Mouse (Mus musculus) ES-E14 (cell line): ENCODE data around the gene Phlda2. TPM values are rescaled to one million over a fixed set of nuclear protein-coding genes. Genes with fewer than 3 reads are reported as not detected.

Experiments
- DNase-seq: peaks from one replicate; pipeline ENCODE4 v3.0.0-alpha.2; 2013; ENCODE audit warnings: low read depth, low spot score
- H3K27ac ChIP-seq: 2 replicates; pipeline ENCODE4 v1.5.1; 2012; ENCODE audit warnings: low read depth, mild to moderate bottlenecking, low read length, moderate library complexity, mixed read lengths; ENCODE audit not compliant: poor library complexity, insufficient read depth, severe bottlenecking
- H3K36me3 ChIP-seq: 2 replicates; pipeline ENCODE4 v1.6.1; 2012; ENCODE audit warnings: mild to moderate bottlenecking, low read length, moderate library complexity, mixed read lengths; ENCODE audit not compliant: control insufficient read depth, poor library complexity, insufficient read depth, severe bottlenecking
- H3K4me1 ChIP-seq, 2 experiments: fragments of 150-350 bp in 1 of 2; sonication (generic) in 1 of 2; 2 replicates each; pipeline ENCODE4 v1.6.1; 2012; ENCODE audit warnings: low read length in 2 of 2, mild to moderate bottlenecking in 1 of 2, mixed read lengths in 1 of 2; ENCODE audit not compliant: control insufficient read depth in 2 of 2, insufficient read depth in 2 of 2, poor library complexity in 1 of 2
- H3K4me3 ChIP-seq, 2 experiments: fragments of 150-350 bp in 1 of 2; sonication (generic) in 1 of 2; 2 replicates each; pipeline ENCODE4 v1.5.1; 2012; ENCODE audit warnings: low read length in 2 of 2, low read depth in 1 of 2, mild to moderate bottlenecking in 1 of 2, mixed read lengths in 1 of 2; ENCODE audit not compliant: insufficient read depth in 1 of 2, poor library complexity in 1 of 2, severe bottlenecking in 1 of 2
- H3K9ac ChIP-seq: 2 replicates; pipeline ENCODE4 v1.6.1; 2012; ENCODE audit warnings: low read depth, mild to moderate bottlenecking, low read length, mixed read lengths; ENCODE audit not compliant: poor library complexity, insufficient read depth, severe bottlenecking
- H3K9me3 ChIP-seq: fragments of 150-350 bp; sonication (generic); 2 replicates; pipeline ENCODE4 v1.6.1; 2012; ENCODE audit warnings: low read depth, mild to moderate bottlenecking, low read length; ENCODE audit not compliant: control insufficient read depth, insufficient read depth
- CHD2 ChIP-seq: IDR thresholded peaks from 2 replicates; pipeline ENCODE4 v1.6.1; 2014; ENCODE audit warnings: mild to moderate bottlenecking, low read depth, low read length, inconsistent platforms
- HCFC1 ChIP-seq: IDR thresholded peaks from 2 replicates; pipeline ENCODE4 v1.6.1; 2012; ENCODE audit warnings: low read length, inconsistent platforms, borderline replicate concordance; ENCODE audit not compliant: insufficient read depth
- MAFK ChIP-seq: IDR thresholded peaks from 2 replicates; pipeline ENCODE4 v1.6.1; 2014; ENCODE audit warnings: mild to moderate bottlenecking, low read depth, low read length, inconsistent platforms; ENCODE audit not compliant: insufficient read depth
- ZC3H11A ChIP-seq: IDR thresholded peaks from 2 replicates; pipeline ENCODE4 v1.6.1; 2012; ENCODE audit warnings: low read depth, mild to moderate bottlenecking, inconsistent platforms, low read length, borderline replicate concordance
- ZNF384 ChIP-seq: IDR thresholded peaks from 2 replicates; pipeline ENCODE4 v1.6.1; 2012; ENCODE audit warnings: low read depth, low read length, inconsistent platforms
- in situ Hi-C, 2 experiments: fragments of 600-800 bp; cut with MboI; formaldehyde crosslinking; loops; one replicate each; pipeline ENCODE4 v1.15.1; 2025; ENCODE audit warnings: low sequenced_read_pairs in 2 of 2, inconsistent platforms in 1 of 2; ENCODE audit not compliant: unreplicated experiment in 2 of 2
- total RNA-seq: library from RNA; depleted of rRNA; stranded (reverse); fragments of 300-350 nt; gene quantifications from 2 replicates; pipeline ENCODE4 v1.2.3, GENCODE M21; 2012

Gene Phlda2
- total RNA-seq, 1 experiment = 113 TPM

- H3K36me3 ChIP-seq = no peaks in the 10 kb centered on the region
- in situ Hi-C loops = no loop called here
- H3K9ac ChIP-seq = no peak overlapping the region
- peaks cover 2 to 17% of the 10 kb centered on the region in 2 experiments; a peak in 2 of 4 replicates for H3K4me1 ChIP-seq
- DNase-seq = no peak
- H3K4me3 ChIP-seq = peak overlapping the region in 1 of 2 experiments; percentile 9; a peak in 1 of 4 replicates
- H3K9me3 ChIP-seq = no peaks in the 10 kb centered on the region
- no peak for TF ChIP-seq ZNF384
- no peak for TF ChIP-seq CHD2
- no peak for TF ChIP-seq HCFC1
- TF ChIP-seq ZC3H11A = no peak
- TF ChIP-seq MAFK = no peak
- H3K27ac ChIP-seq = no peak overlapping the region
Observed at GRCm38 (mm10) chr7:143506271-143506670, 3.3 kb upstream of the Phlda2 start.

- DNase-seq = peak; percentile 90
- TF ChIP-seq ZNF384 (0 out of 2 replicates have a peak, but pooled peaks have one; percentile 15), CHD2 (no peak), ZC3H11A (peak; percentile 62; the same call in 1 of the 2 replicates)
- in situ Hi-C loops = no loop called here
- Histone ChIP-seq H3K9ac (no peak overlapping the region), H3K27ac (no peak overlapping the region), H3K4me1 (peaks cover 2 to 19% of the 10 kb centered on the region in 2 experiments; a peak in 2 of 4 replicates), H3K36me3 (no peaks in the 10 kb centered on the region), H3K9me3 (no peaks in the 10 kb centered on the region), H3K4me3 (no peak overlapping the region)
Observed at GRCm38 (mm10) chr7:143505823-143506222, 2.9 kb upstream of the Phlda2 start.

GRCm38 (mm10) chr7:143505411-143505810, 2.5 kb upstream of the Phlda2 start:
- TF ChIP-seq HCFC1 (no peak), CHD2 (no peak), MAFK (no peak), ZNF384 (no peak), ZC3H11A (no peak)
- Histone ChIP-seq H3K4me3 (no peak overlapping the region), H3K4me1 (peaks cover 2 to 20% of the 10 kb centered on the region in 2 experiments; a peak in 2 of 4 replicates), H3K9me3 (no peaks in the 10 kb centered on the region), H3K36me3 (no peaks in the 10 kb centered on the region), H3K27ac (no peak overlapping the region), H3K9ac (no peak overlapping the region)
- in situ Hi-C loops = no loop called here
- no peak for DNase-seq

GRCm38 (mm10) chr7:143503926-143504325, 976 bp upstream of the Phlda2 start:
- DNase-seq = no peak
- Histone ChIP-seq H3K9me3 (no peaks in the 10 kb centered on the region), H3K9ac (no peak overlapping the region), H3K4me3 (0 out of 4 replicates have a peak overlapping the region, but pooled peaks of 1 of the 2 experiments have one; percentile 21), H3K27ac (no peak overlapping the region), H3K36me3 (no peaks in the 10 kb centered on the region), H3K4me1 (peaks cover 3 to 21% of the 10 kb centered on the region in 2 experiments; a peak in 3 of 4 replicates)
- TF ChIP-seq ZNF384 (no peak), ZC3H11A (no peak), HCFC1 (no peak), CHD2 (no peak), MAFK (no peak)
- in situ Hi-C loops = no loop called here
